Mouse (Mus musculus): ENCODE data around the gene Cdh1.

DNA sequence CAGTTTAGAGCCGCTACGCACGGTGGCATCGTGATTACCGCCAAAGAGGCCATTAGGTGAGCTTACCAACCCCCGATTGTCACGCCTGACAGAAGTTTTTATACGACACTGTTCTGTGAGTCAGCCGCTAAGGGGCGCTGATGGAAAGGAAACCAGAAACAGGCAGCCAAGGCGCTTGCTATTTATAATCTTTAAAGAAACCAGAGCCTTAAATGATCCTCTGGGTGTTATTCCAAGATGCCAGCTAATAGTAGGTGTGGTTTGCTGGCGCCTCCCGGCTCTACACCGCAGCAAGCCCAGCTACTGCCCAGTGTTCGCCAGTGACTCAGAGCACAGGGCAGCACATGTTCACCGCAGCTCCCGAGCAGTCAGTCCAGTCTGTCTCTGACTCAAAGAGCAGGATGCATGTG, 114.9 kb downstream of the Cdh1 start:
- TF ChIP-seq CTCF (IDR thresholded peaks at IDR 0.05; ENCODE audit: low read depth, low read length) (peak; percentile 56), EP300 (IDR thresholded peaks at IDR 0.05; ENCODE audit: insufficient read depth, low read depth, low read length) (no peak), POLR2A (IDR thresholded peaks at IDR 0.05; ENCODE audit: insufficient read depth, low read length) (no peak)

Measured in ES-Bruce4 (cell line).